Comparison of ENCODE assay signal across 8 mouse cellular contexts in the genomic region with DNA sequence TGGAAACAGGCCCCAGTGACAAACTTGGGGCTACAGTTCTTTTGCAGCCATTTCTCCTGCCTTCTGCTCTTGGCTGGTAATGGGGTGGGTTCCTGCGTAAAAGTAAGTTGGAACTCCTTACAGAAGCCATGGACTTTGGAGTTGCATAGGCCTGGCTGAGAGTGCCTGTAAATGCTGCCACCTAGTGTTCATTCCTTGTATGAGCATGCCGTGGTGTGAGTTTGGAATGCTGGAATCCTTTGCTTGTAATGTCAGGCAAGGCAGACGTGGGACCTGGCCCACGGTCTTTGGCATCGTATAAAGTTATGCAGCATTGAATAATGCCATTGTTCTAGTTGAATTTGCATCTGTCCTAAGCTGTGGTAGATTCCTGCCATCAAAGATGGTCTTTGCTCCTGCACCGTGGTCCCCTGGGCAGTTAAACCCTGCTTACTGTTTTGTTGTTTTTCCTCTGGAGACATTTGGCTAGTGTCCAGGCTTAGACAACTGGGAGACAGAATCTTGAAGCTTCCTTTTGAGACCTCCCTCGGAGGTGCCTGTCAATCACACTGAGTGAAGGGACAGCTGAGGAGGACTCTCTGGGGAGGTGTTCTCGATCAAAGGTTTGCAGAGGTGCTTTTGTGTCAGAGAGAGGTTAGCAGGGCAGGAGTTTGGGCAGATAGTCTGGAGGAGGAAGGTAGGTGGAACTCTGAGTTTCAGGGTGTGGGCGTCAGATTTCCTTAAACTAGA. TPM values are rescaled to one million over a fixed set of nuclear protein-coding genes. Genes with fewer than 3 reads are reported as not detected.
DNase-seq lines count a peak whose midpoint lies in the region; ATAC-seq lines count a peak whose summit lies in the region.

No protein-coding gene starts in this region.

- DNase-seq in hindbrain, embryonic 10.5 days (ENCODE audit: low spot score), result peak; percentile 78
- DNase-seq in cerebellum, adult 11 months, result peak; percentile 37
- peak; percentile 87 for DNase-seq in forebrain, embryonic 14.5 days (ENCODE audit: low spot score)
- DNase-seq in layer of hippocampus, adult 9-11 months, result peak; percentile 72
- peak; percentile 79 for DNase-seq in lung, postnatal 25 days (ENCODE audit: low spot score)
- peak; percentile 87 for DNase-seq in right cerebral cortex, adult 2 months (ENCODE audit: low spot score in 2 of 2)

- H3K27ac ChIP-seq in hindbrain, embryonic 10.5 days, result no peak overlapping the region
- no peak overlapping the region for H3K27ac ChIP-seq in hindbrain, embryonic 12.5 days
- no peak overlapping the region for H3K27ac ChIP-seq in forebrain, embryonic 14.5 days (ENCODE audit: low read depth, low read length)
- H3K27ac ChIP-seq in hindbrain, embryonic 13.5 days, result no peak overlapping the region

- no peak overlapping the region for H3K4me3 ChIP-seq in hindbrain, embryonic 10.5 days
- no peak overlapping the region for H3K4me3 ChIP-seq in hindbrain, embryonic 12.5 days
- H3K4me3 ChIP-seq in forebrain, embryonic 14.5 days (ENCODE audit: low read depth, low read length), result no peak overlapping the region
- H3K4me3 ChIP-seq in hindbrain, embryonic 13.5 days, result no peak overlapping the region

- no peak for ATAC-seq in hindbrain, embryonic 12.5 days (ENCODE audit: low FRiP score)
- ATAC-seq in forebrain, embryonic 14.5 days, result peak; percentile 62
- ATAC-seq in hindbrain, embryonic 13.5 days (ENCODE audit: low FRiP score), result peak; percentile 12; the same call in 1 of the 2 replicates

- WGBS in hindbrain, embryonic 10.5 days, result 28% methylated on average over 9 of the region's 9 CpGs
- 21% methylated on average over 9 of the region's 9 CpGs for WGBS in hindbrain, embryonic 12.5 days
- 23% methylated on average over 9 of the region's 9 CpGs for WGBS in forebrain, embryonic 14.5 days
- WGBS in hindbrain, embryonic 13.5 days, result 22% methylated on average over 9 of the region's 9 CpGs

- H3K27me3 ChIP-seq in hindbrain, embryonic 10.5 days (ENCODE audit: insufficient read depth, poor library complexity, severe bottlenecking), result peaks cover 12% of the 10 kb centered on the region
- peaks cover 14% of the 10 kb centered on the region; the same call in 1 of the 2 replicates for H3K27me3 ChIP-seq in hindbrain, embryonic 12.5 days
- no peaks in the 10 kb centered on the region for H3K27me3 ChIP-seq in forebrain, embryonic 14.5 days (replicated peaks; ENCODE audit: control insufficient read depth, insufficient read depth, low read length)
- H3K27me3 ChIP-seq in hindbrain, embryonic 13.5 days, result peaks cover 27% of the 10 kb centered on the region

- H3K9ac ChIP-seq in hindbrain, embryonic 12.5 days, result no peak overlapping the region
- no peak overlapping the region for H3K9ac ChIP-seq in forebrain, embryonic 14.5 days (ENCODE audit: low read length)
- H3K9ac ChIP-seq in hindbrain, embryonic 13.5 days, result no peak overlapping the region

- no peaks in the 10 kb centered on the region for H3K9me3 ChIP-seq in hindbrain, embryonic 10.5 days
- H3K9me3 ChIP-seq in hindbrain, embryonic 12.5 days (replicated peaks), result no peaks in the 10 kb centered on the region
- H3K9me3 ChIP-seq in forebrain, embryonic 14.5 days (replicated peaks; ENCODE audit: control insufficient read depth, low read length), result no peaks in the 10 kb centered on the region
- no peaks in the 10 kb centered on the region for H3K9me3 ChIP-seq in hindbrain, embryonic 13.5 days

- H3K4me1 ChIP-seq in hindbrain, embryonic 10.5 days (replicated peaks), result peaks cover 10% of the 10 kb centered on the region
- peaks cover 9% of the 10 kb centered on the region for H3K4me1 ChIP-seq in hindbrain, embryonic 12.5 days
- no peaks in the 10 kb centered on the region for H3K4me1 ChIP-seq in forebrain, embryonic 14.5 days (ENCODE audit: control insufficient read depth, insufficient read depth, low read length)
- peaks cover 8% of the 10 kb centered on the region; the same call in 1 of the 2 replicates for H3K4me1 ChIP-seq in hindbrain, embryonic 13.5 days (replicated peaks)

- no peaks in the 10 kb centered on the region for H3K36me3 ChIP-seq in hindbrain, embryonic 10.5 days
- H3K36me3 ChIP-seq in hindbrain, embryonic 12.5 days, result no peaks in the 10 kb centered on the region
- H3K36me3 ChIP-seq in forebrain, embryonic 14.5 days (ENCODE audit: control insufficient read depth, insufficient read depth, low read length), result no peaks in the 10 kb centered on the region
- H3K36me3 ChIP-seq in hindbrain, embryonic 13.5 days, result no peaks in the 10 kb centered on the region

- no peak overlapping the region for H3K4me2 ChIP-seq in hindbrain, embryonic 12.5 days (replicated peaks)
- H3K4me2 ChIP-seq in forebrain, embryonic 14.5 days (ENCODE audit: low read length), result no peak overlapping the region
- H3K4me2 ChIP-seq in hindbrain, embryonic 13.5 days, result no peak overlapping the region

RNA-seq across cellular contexts. Expression of gene Vwf, which starts 58.1 kb away (rescaled TPM):
- 3.9 and 7.1 TPM in 2 replicates for polyA plus RNA-seq in hindbrain, embryonic 10.5 days (2016; fragmentation: Nextera tagmentation; extraction: Ambion mirVana)
- polyA plus RNA-seq in hindbrain, embryonic 12.5 days (2016; fragmentation: Nextera tagmentation; extraction: Ambion mirVana), result 11.3 and 11.5 TPM in 2 replicates
- polyA plus RNA-seq in forebrain, embryonic 14.5 days (2014; fragmentation: Nextera tagmentation; extraction: Ambion mirVana), result 8.7 and 8.8 TPM in 2 replicates
- 8.0 and 11.3 TPM in 2 replicates for polyA plus RNA-seq in hindbrain, embryonic 13.5 days (2015; fragmentation: Nextera tagmentation; extraction: Ambion mirVana)

Comparison
In these comparisons a context has a peak if more than half of its experiments do, and no peak if none do; other contexts are left out.
1. DNase-seq: peak in every context shown above with its lines; median percentile 87 in forebrain, embryonic 14.5 days; 87 in right cerebral cortex, adult 2 months; 79 in lung, postnatal 25 days; 78 in hindbrain, embryonic 10.5 days; 72 in layer of hippocampus, adult 9-11 months; 37 in cerebellum, adult 11 months.